Mouse (Mus musculus): ENCODE measurements around the gene Kctd5. TPM values are rescaled to one million over a fixed set of nuclear protein-coding genes. Genes with fewer than 3 reads are reported as not detected.

Gene Kctd5
- polyA plus RNA-seq, 1 experiment, result 85.7 TPM

- DNase-seq (ENCODE audit: low read depth, low spot score), result no peak
- 28% methylated on average over 5 of the region's 5 CpGs for WGBS
Observed at GRCm38 (mm10) chr17:24044482-24044881, 28.8 kb downstream of the Kctd5 start.

GRCm38 (mm10) chr17:24037844-24038243 is 35.4 kb downstream of the Kctd5 start, which contains the start of gene Prss27:
Gene Prss27 (plus strand): TSS chr17:24038144.
- 61% methylated on average over 4 of the region's 4 CpGs for WGBS

GRCm38 (mm10) chr17:24037360-24037759 is 35.9 kb downstream of the Kctd5 start:
- 31% methylated on average over 13 of the region's 13 CpGs for WGBS
- DNase-seq (ENCODE audit: low read depth, low spot score), result peak; percentile 75

More at GRCm38 (mm10) chr17:24037844-24038243, 35.4 kb downstream of the Kctd5 start, which contains the start of gene Prss27:
- DNase-seq (ENCODE audit: low read depth, low spot score), result no peak

GRCm38 (mm10) chr17:24036954-24037353 is 36.3 kb downstream of the Kctd5 start:
- 38% methylated on average over 6 of the region's 6 CpGs for WGBS
- no peak for DNase-seq (ENCODE audit: low read depth, low spot score)

GRCm38 (mm10) chr17:24035087-24035486 is 38.2 kb downstream of the Kctd5 start:
- 71% methylated on average over 7 of the region's 7 CpGs for WGBS
- no peak for DNase-seq (ENCODE audit: low read depth, low spot score)

GRCm38 (mm10) chr17:24030551-24030950 is 42.7 kb downstream of the Kctd5 start:
- no peak for DNase-seq (ENCODE audit: low read depth, low spot score)
- 86% methylated on average over 22 of the region's 22 CpGs for WGBS

GRCm38 (mm10) chr17:24029477-24029876 is 43.8 kb downstream of the Kctd5 start:
- no peak for DNase-seq (ENCODE audit: low read depth, low spot score)
- WGBS, result 75% methylated on average over 7 of the region's 7 CpGs

- WGBS, result 45% methylated on average over 5 of the region's 5 CpGs
Observed at GRCm38 (mm10) chr17:24021375-24022199, 51.7 kb downstream of the Kctd5 start.

GRCm38 (mm10) chr17:24020696-24021095 is 52.6 kb downstream of the Kctd5 start:
- no peak for DNase-seq (ENCODE audit: low read depth, low spot score)
- 62% methylated on average over 6 of the region's 6 CpGs for WGBS

More at GRCm38 (mm10) chr17:24021375-24022199, 51.7 kb downstream of the Kctd5 start:
- no peak for DNase-seq (ENCODE audit: low read depth, low spot score)

- WGBS, result 64% methylated on average over 14 of the region's 14 CpGs
- no peak for DNase-seq (ENCODE audit: low read depth, low spot score)
Observed at GRCm38 (mm10) chr17:24015727-24016126, 57.6 kb downstream of the Kctd5 start.

- DNase-seq (ENCODE audit: low read depth, low spot score), result no peak
- 44% methylated on average over 5 of the region's 5 CpGs for WGBS
Observed at GRCm38 (mm10) chr17:24014433-24014965, 58.8 kb downstream of the Kctd5 start.

- WGBS, result 53% methylated on average over 2 of the region's 2 CpGs
- DNase-seq (ENCODE audit: low read depth, low spot score), result peak; percentile 48
Observed at GRCm38 (mm10) chr17:24012921-24013320, 60.4 kb downstream of the Kctd5 start.

GRCm38 (mm10) chr17:24009617-24010016 is 63.7 kb downstream of the Kctd5 start:
- WGBS, result 59% methylated on average over 5 of the region's 5 CpGs
- DNase-seq (ENCODE audit: low read depth, low spot score), result no peak

GRCm38 (mm10) chr17:24008105-24008504 is 65.2 kb downstream of the Kctd5 start:
- no peak for DNase-seq (ENCODE audit: low read depth, low spot score)
- 79% methylated on average over 4 of the region's 4 CpGs for WGBS

- DNase-seq (ENCODE audit: low read depth, low spot score), result no peak
- 50% methylated on average over 1 of the region's 1 CpGs for WGBS
Observed at GRCm38 (mm10) chr17:24007391-24007790, 65.9 kb downstream of the Kctd5 start.

GRCm38 (mm10) chr17:24006930-24007329 is 66.4 kb downstream of the Kctd5 start:
- DNase-seq (ENCODE audit: low read depth, low spot score), result no peak

GRCm38 (mm10) chr17:24005049-24005448 is 68.2 kb downstream of the Kctd5 start:
- WGBS, result 93% methylated on average over 3 of the region's 3 CpGs
- no peak for DNase-seq (ENCODE audit: low read depth, low spot score)

More at GRCm38 (mm10) chr17:24006930-24007329, 66.4 kb downstream of the Kctd5 start:
- 54% methylated on average over 2 of the region's 2 CpGs for WGBS

- 84% methylated on average over 14 of the region's 14 CpGs for WGBS
- no peak for DNase-seq (ENCODE audit: low read depth, low spot score)
Observed at GRCm38 (mm10) chr17:24004071-24004665, 69.1 kb downstream of the Kctd5 start.

GRCm38 (mm10) chr17:24000404-24000803 is 72.9 kb downstream of the Kctd5 start:
- 19% methylated on average over 5 of the region's 5 CpGs for WGBS
- DNase-seq (ENCODE audit: low read depth, low spot score), result no peak

GRCm38 (mm10) chr17:23998383-23998782 is 74.9 kb downstream of the Kctd5 start:
- 64% methylated on average over 6 of the region's 6 CpGs for WGBS
- DNase-seq (ENCODE audit: low read depth, low spot score), result no peak

All from large intestine, adult 2 months (tissue).